Mouse (Mus musculus) megakaryocyte progenitor cell, adult 5-6 weeks (primary cell): ENCODE results near the gene Olfr31. TPM values are rescaled to one million over a fixed set of nuclear protein-coding genes. Genes with fewer than 3 reads are reported as not detected.

ENCODE experiments used
- ATAC-seq: replicated peaks from 2 replicates; pipeline ENCODE4 v1.8.0; 2016; ENCODE audit warnings: mild to moderate bottlenecking, moderate TSS enrichment, inconsistent platforms; ENCODE audit not compliant: poor library complexity
- total RNA-seq, 2 experiments: library from RNA; stranded (forward) in 1 of 2; stranded (reverse) in 1 of 2; fragments of 157-497, 149-512 nt in 1 of 2; fragments of 200-1000 nt in 1 of 2; gene quantifications; 2 replicates each; pipeline versions ENCODE4 v1.2.3 to v1.2.4; 2015 to 2017

Gene Olfr31
- total RNA-seq, 2 experiments from 2014 or later, result not detected

DNA sequence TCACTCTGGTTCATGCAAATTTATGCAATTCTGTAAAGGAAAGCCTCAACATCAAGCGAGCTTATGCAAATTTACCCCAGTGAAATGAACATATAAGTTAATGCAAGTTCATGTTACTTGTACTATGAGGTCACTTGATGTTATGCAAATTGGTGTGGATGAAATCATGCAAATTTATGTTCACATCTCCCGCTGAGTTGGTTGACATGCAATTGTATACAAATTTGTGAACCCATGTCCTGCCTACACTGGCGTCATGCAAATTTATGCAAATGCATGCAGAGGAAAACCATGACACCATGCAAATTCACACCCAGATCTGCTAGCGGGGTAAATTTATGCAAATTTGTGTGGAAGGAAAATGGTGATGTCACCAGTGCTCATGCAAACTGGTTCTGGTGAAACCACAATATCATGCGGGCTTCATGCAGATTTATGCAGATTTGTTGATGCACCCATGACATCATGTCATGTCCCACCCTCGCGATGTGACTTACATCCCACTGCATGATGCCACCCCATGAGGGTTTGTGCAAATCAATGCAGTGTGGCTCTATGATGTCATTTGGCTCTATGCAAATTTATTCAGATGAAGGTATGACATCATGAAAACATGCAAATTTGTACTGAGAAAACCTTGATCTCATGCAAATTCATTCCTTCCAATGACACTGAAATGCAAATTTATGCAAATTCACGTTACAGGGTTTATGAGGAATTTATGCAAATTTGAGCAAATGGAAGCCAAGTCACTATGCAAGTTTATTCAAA lies 31.3 kb downstream of the Olfr31 start:
- no peak for ATAC-seq

DNA sequence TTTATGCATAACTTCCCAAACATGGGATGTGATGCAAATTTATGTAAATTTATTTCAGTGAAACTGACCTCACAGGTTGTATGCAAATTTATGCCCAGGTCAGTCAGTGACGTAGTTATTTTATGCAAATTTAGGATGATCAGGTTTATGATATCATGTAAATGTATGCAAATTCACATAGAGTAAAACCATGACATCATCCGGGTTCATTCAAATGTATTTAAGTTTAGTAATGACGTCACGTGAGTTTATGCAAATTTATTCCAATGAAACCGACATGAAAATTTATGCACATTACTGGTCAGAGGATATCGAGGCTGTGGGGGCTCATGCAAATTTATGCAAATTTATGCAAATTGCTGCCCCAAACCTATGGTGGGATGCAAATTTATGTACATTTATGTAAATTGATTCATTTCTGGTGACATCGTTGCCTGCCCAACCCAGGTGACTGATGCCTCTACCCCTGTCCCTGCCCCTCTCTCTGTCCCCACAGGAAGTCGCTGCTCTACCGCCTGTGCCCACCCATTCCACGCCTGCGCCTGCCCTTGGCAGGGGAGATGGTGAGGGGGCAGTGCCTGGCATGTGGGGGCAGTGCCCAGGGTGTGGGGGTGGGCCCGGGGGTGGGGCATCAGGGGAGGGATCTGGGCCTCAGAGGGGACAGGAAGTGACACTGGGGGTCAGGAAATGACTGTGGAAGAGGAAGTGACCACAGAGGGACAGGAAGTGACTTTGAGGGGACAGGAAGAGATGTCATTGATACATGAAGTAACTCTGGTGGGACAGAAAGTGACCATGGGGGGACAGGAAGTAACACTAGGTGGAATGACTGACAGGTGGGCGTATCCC lies 32.1 kb downstream of the Olfr31 start:
- ATAC-seq, result no peak

DNA sequence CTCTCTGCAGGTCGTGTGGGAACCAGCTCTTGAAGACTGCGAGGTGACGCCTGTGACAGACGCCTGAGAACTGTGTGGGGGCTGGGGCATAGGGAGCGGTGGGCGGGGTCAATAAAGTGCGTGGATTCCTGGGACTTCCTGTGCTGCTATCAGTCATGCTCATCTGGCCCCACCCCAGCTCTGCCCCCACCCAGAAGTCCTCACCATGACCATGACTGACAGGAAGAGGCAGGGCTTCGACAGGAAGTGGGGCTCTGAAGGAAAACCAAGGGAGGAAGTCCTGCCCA lies 32.7 kb downstream of the Olfr31 start:
- ATAC-seq, result no peak

Other genes with a start within 250 kb of the Olfr31 start
- gene Psmd6, start 201.8 kb upstream of the Olfr31 start, total RNA-seq (2015), result 181 and 210 TPM in 2 replicates
- 215 and 237 TPM in 2 replicates for gene Psmd6, start 201.8 kb upstream of the Olfr31 start, total RNA-seq (2017)
- gene Olfr720, start 136.0 kb upstream of the Olfr31 start, total RNA-seq (2015), result not detected in 2 replicates
- not detected in 2 replicates for gene Olfr720, start 136.0 kb upstream of the Olfr31 start, total RNA-seq (2017)
- gene Il3ra, start 23.4 kb downstream of the Olfr31 start, total RNA-seq (2015), result 8.1 and 9.0 TPM in 2 replicates
- gene Il3ra, start 23.4 kb downstream of the Olfr31 start, total RNA-seq (2017), result 28.2 and 48.3 TPM in 2 replicates
- gene Olfr721-ps1, start 78.5 kb downstream of the Olfr31 start, total RNA-seq (2015), result not detected in 2 replicates
- gene Olfr721-ps1, start 78.5 kb downstream of the Olfr31 start, total RNA-seq (2017), result not detected in 2 replicates